Mouse (Mus musculus) kidney, postnatal 36 days (tissue): Measurements from ENCODE around the gene Enah.

Source experiments
- DNase-seq, 2 experiments: peaks; one replicate each; pipeline ENCODE4 v3.0.0; 2021 to 2022; ENCODE audit warnings: mixed read lengths in 2 of 2

The Enah gene

GRCm38 (mm10) chr1:181873086-181873920 lies 146.5 kb downstream of the Enah start:
- DNase-seq = no peak

GRCm38 (mm10) chr1:181872639-181873038 lies 147.2 kb downstream of the Enah start:
- DNase-seq = no peak

- no peak for DNase-seq
These were observed 153.1 kb downstream of the Enah start for GRCm38 (mm10) chr1:181866429-181867280.

- no peak for DNase-seq
These were observed 153.9 kb downstream of the Enah start for GRCm38 (mm10) chr1:181865863-181866216.

GRCm38 (mm10) chr1:181864971-181865862 lies 154.6 kb downstream of the Enah start:
- DNase-seq = peak in 1 of 2 experiments; percentile 16

- no peak for DNase-seq
These were observed 156.4 kb downstream of the Enah start for GRCm38 (mm10) chr1:181863431-181863830.

- DNase-seq = peak; percentile 58 to 61
These were observed 157.0 kb downstream of the Enah start for GRCm38 (mm10) chr1:181862676-181863374.

- DNase-seq = no peak
These were observed 158.4 kb downstream of the Enah start for GRCm38 (mm10) chr1:181861181-181861902.

GRCm38 (mm10) chr1:181860659-181861058 lies 159.1 kb downstream of the Enah start:
- DNase-seq = peak; percentile 90 to 93

GRCm38 (mm10) chr1:181856329-181856728 lies 163.5 kb downstream of the Enah start:
- DNase-seq = peak in 1 of 2 experiments; percentile 51

- no peak for DNase-seq
These were observed 165.0 kb downstream of the Enah start for GRCm38 (mm10) chr1:181854829-181855228.

- peak; percentile 39 to 63 for DNase-seq
These were observed 166.6 kb downstream of the Enah start for GRCm38 (mm10) chr1:181853081-181853736.

GRCm38 (mm10) chr1:181852466-181852865 lies 167.3 kb downstream of the Enah start:
- peak; percentile 47 to 53 for DNase-seq

- no peak for DNase-seq
These were observed 168.1 kb downstream of the Enah start for GRCm38 (mm10) chr1:181851521-181852310.

- no peak for DNase-seq
These were observed 169.3 kb downstream of the Enah start for GRCm38 (mm10) chr1:181850441-181850840.

GRCm38 (mm10) chr1:181848210-181848609 lies 171.6 kb downstream of the Enah start:
- no peak for DNase-seq

- DNase-seq = peak; percentile 63 to 66
These were observed 172.4 kb downstream of the Enah start for GRCm38 (mm10) chr1:181847396-181847795.
